Mouse (Mus musculus): Measurements from ENCODE around the gene Madcam1. TPM values are rescaled to one million over a fixed set of nuclear protein-coding genes. Genes with fewer than 3 reads are reported as not detected.

Madcam1 gene
- polyA plus RNA-seq, 1 experiment from 2014 or later, result 1.3 TPM

- H3K4me3 ChIP-seq, result peak overlapping the region; percentile 90
- 36% methylated on average over 15 of the region's 15 CpGs for WGBS
- DNase-seq (ENCODE audit: low spot score), result no peak
Observed at GRCm38 (mm10) chr10:79670071-79670888, 5.9 kb downstream of the Madcam1 start.

DNA sequence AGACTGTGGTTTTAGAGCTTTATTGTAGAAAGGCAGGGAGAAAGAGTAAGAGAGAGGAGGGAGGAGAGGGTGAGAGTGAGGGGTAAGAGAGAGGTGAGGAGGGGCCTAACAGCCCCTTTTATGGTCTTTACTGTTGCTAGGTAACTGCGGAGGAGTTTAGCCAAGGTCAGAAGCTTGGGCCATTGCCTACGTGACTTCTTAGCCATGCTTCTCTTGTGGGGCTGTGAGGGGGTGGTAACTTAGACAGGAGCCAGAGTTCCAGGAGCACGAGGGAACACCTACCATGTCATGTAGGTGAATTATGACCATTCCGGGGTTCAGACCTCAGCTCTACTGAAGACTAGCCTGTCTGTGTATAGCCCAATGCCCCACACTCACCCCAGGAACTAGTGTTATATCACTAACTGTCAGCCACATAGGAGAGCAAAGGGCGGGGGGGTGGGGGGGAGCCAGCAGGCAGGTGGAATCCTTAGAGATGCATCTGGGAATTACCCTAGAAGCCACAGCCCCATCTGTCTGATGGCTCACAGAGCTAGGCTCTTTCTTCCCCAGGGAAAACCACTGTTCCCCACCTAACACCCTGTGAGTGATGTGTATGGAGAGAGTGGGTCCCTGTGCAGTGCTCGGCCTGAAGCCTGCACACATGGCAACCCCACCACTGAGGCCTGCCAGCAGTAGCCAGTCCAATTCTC, 7.2 kb downstream of the Madcam1 start:
- Histone ChIP-seq H3K36me3 (peaks cover 16% of the 10 kb centered on the region; the same call in 1 of the 2 replicates), H3K27ac (no peak overlapping the region), H3K4me3 (no peak overlapping the region), H3K4me1 (peaks cover 32% of the 10 kb centered on the region), H3K27me3 (ENCODE audit: insufficient read depth, poor library complexity, severe bottlenecking) (no peaks in the 10 kb centered on the region), H3K9me3 (no peaks in the 10 kb centered on the region)
- DNase-seq (ENCODE audit: low spot score), result no peak
- 83% methylated on average over 6 of the region's 6 CpGs for WGBS

More at GRCm38 (mm10) chr10:79670071-79670888, 5.9 kb downstream of the Madcam1 start:
- Histone ChIP-seq H3K4me1 (peaks cover 21% of the 10 kb centered on the region), H3K27me3 (ENCODE audit: insufficient read depth, poor library complexity, severe bottlenecking) (peaks cover 4% of the 10 kb centered on the region), H3K36me3 (peaks cover 14% of the 10 kb centered on the region; the same call in 1 of the 2 replicates), H3K9me3 (no peaks in the 10 kb centered on the region), H3K27ac (peak overlapping the region; percentile 94)

- H3K4me1 ChIP-seq, result peaks cover 32% of the 10 kb centered on the region
- H3K27ac ChIP-seq, result no peak overlapping the region
- H3K4me3 ChIP-seq, result no peak overlapping the region
- WGBS, result 62% methylated on average over 3 of the region's 3 CpGs
- no peaks in the 10 kb centered on the region for H3K9me3 ChIP-seq
- no peaks in the 10 kb centered on the region for H3K27me3 ChIP-seq (ENCODE audit: insufficient read depth, poor library complexity, severe bottlenecking)
- no peak for DNase-seq (ENCODE audit: low spot score)
- H3K36me3 ChIP-seq, result peaks cover 16% of the 10 kb centered on the region; the same call in 1 of the 2 replicates
Observed at GRCm38 (mm10) chr10:79672088-79672455, 7.7 kb downstream of the Madcam1 start.

- H3K36me3 ChIP-seq, result peaks cover 16% of the 10 kb centered on the region; the same call in 1 of the 2 replicates
- no peaks in the 10 kb centered on the region for H3K9me3 ChIP-seq
- H3K4me3 ChIP-seq, result no peak overlapping the region
- DNase-seq (ENCODE audit: low spot score), result no peak
- 83% methylated on average over 3 of the region's 3 CpGs for WGBS
- no peak overlapping the region for H3K27ac ChIP-seq
- peaks cover 32% of the 10 kb centered on the region for H3K4me1 ChIP-seq
- no peaks in the 10 kb centered on the region for H3K27me3 ChIP-seq (ENCODE audit: insufficient read depth, poor library complexity, severe bottlenecking)
Observed at GRCm38 (mm10) chr10:79673054-79673453, 8.7 kb downstream of the Madcam1 start.

- WGBS, result 37% methylated on average over 44 of the region's 44 CpGs
- peak overlapping the region; percentile 40 for H3K4me3 ChIP-seq
- H3K27ac ChIP-seq, result peak overlapping the region; percentile 64; the same call in 1 of the 2 replicates
- H3K27me3 ChIP-seq (ENCODE audit: insufficient read depth, poor library complexity, severe bottlenecking), result no peaks in the 10 kb centered on the region; the same call in 1 of the 2 replicates
- no peak for DNase-seq (ENCODE audit: low spot score)
- H3K36me3 ChIP-seq, result peaks cover 16% of the 10 kb centered on the region; the same call in 1 of the 2 replicates
- peaks cover 28% of the 10 kb centered on the region for H3K4me1 ChIP-seq
- H3K9me3 ChIP-seq, result no peaks in the 10 kb centered on the region
Observed at GRCm38 (mm10) chr10:79675346-79676035, 11.1 kb downstream of the Madcam1 start.

DNA sequence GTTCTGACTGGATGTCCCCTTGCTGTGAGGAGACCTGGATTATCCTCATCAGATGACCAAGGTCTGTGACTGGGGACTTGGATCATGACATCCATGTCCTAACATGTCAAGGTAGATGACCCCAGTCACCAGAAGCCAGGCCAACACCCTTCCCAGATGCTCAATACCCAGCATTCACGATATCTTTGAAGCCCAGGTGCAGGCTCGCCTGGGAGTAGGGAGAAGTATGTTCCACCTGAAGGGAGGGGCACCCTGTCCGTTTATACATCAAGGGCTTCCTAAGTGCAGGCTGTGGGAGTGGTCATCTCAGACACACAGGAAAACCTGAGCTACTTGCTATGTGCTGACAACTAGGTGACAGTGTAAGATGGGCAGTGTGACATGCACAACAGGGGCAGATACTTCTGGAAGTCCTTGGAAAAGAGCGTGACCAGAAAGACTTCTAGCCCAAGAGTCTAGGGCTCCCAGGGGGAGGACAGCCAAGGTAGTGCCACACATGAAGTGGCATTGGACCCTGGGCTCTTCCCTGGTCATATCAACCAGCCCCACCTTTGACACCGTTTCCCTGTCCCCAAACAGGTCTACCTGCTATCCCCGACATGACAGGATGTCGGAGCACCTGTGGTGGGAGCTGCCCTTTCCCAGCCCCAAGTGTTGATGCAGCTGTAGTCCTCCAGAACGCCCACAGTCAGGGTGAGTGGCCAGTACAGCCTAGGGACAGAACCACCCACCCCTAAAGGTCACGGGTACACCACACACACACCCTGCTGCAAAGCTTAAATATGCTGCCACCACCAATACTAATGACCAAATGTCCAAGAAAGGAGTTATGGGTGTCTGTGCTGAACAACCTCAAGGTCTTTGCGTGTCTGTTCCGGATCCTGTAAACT, 16.5 kb downstream of the Madcam1 start:
- Histone ChIP-seq H3K4me3 (peak overlapping the region; percentile 85), H3K9me3 (no peaks in the 10 kb centered on the region), H3K36me3 (peaks cover 23% of the 10 kb centered on the region), H3K27me3 (ENCODE audit: insufficient read depth, poor library complexity, severe bottlenecking) (no peaks in the 10 kb centered on the region; the same call in 1 of the 2 replicates), H3K27ac (peak overlapping the region; percentile 90), H3K4me1 (peaks cover 41% of the 10 kb centered on the region)
- peak; percentile 74 for DNase-seq (ENCODE audit: low spot score)
- 33% methylated on average over 11 of the region's 11 CpGs for WGBS

DNA sequence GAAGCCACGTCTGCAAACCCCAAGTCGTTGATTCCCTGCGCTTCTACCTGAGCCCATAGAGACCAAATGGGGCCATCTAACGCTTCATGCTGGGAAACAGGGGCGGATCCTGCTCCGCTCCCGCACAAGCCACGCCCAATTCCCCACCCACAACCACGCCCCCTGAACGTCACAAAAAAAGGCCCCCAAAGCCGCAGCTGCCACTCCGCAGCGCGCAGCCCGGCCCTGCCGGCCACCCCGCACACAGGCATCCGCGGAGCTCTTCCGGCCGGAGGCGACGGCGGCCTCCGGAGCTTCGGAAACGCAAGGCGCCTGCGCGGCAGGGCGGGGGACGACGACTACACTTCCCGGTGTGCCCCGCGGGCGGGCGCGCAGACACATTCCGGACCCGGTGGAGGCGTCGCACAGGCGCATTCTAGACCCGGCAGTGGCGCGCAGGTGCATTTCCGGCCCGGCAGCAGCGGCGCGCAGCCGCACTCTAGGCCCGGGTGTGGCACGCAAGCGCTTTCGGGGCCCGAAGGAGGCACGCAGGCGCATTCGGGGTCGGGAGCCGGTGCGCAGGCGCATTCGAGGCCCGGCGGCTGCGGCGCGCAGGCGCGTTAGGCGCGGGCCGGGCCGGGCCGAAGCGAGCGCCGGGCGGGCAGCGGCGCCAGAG, 17.4 kb downstream of the Madcam1 start, which contains the start of gene Cdc34:
Gene Cdc34, plus strand, starts transcription at position 605 of the 655 bp plus-strand sequence.
- WGBS, result under 1% methylated on average over 84 of the region's 84 CpGs
- Histone ChIP-seq H3K4me3 (peak within 1 kb of the TSS; percentile 85), H3K4me1 (peaks cover 44% of the 10 kb centered on the region)

DNA sequence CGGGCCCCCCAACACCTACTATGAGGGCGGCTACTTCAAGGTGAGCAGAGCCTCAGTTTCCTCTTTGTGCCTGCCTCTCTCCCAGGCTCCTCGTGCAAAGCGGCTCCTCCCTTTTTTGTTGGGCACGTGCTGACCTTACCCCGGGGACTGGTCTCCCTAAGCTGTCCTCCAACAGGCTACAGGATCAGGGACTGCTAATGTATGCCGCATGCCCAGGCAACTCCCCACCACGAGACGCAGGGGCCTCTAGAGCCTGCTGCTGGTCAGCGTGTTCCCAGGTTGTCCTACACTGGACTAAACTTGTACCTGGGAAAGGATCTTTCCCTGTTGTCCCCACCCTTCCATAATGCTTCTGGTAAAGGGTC, 18.2 kb downstream of the Madcam1 start:
- peak; percentile 84 for DNase-seq (ENCODE audit: low spot score)
- H3K4me1 ChIP-seq, result peaks cover 49% of the 10 kb centered on the region
- no peaks in the 10 kb centered on the region for H3K9me3 ChIP-seq
- H3K36me3 ChIP-seq, result peaks cover 38% of the 10 kb centered on the region
- H3K27me3 ChIP-seq (ENCODE audit: insufficient read depth, poor library complexity, severe bottlenecking), result no peaks in the 10 kb centered on the region; the same call in 1 of the 2 replicates
- peak overlapping the region; percentile 90 for H3K27ac ChIP-seq
- under 1% methylated on average over 10 of the region's 10 CpGs for WGBS
- peak overlapping the region; percentile 85 for H3K4me3 ChIP-seq

More for the DNA sequence above, 17.4 kb downstream of the Madcam1 start, which contains the start of gene Cdc34:
- H3K9me3 ChIP-seq, result no peaks in the 10 kb centered on the region
- H3K36me3 ChIP-seq, result peaks cover 30% of the 10 kb centered on the region
- peak within 1 kb of the TSS; percentile 90 for H3K27ac ChIP-seq
- no peaks in the 10 kb centered on the region; the same call in 1 of the 2 replicates for H3K27me3 ChIP-seq (ENCODE audit: insufficient read depth, poor library complexity, severe bottlenecking)
- DNase-seq (ENCODE audit: low spot score), result peak; percentile 99

- Histone ChIP-seq H3K4me1 (peaks cover 49% of the 10 kb centered on the region), H3K4me3 (peak overlapping the region; percentile 85), H3K9me3 (no peaks in the 10 kb centered on the region), H3K27ac (peak overlapping the region; percentile 90), H3K27me3 (ENCODE audit: insufficient read depth, poor library complexity, severe bottlenecking) (no peaks in the 10 kb centered on the region; the same call in 1 of the 2 replicates), H3K36me3 (peaks cover 43% of the 10 kb centered on the region)
- WGBS, result 10% methylated on average over 10 of the region's 10 CpGs
- DNase-seq (ENCODE audit: low spot score), result peak; percentile 89
Observed at GRCm38 (mm10) chr10:79682916-79683582, 18.7 kb downstream of the Madcam1 start.

DNA sequence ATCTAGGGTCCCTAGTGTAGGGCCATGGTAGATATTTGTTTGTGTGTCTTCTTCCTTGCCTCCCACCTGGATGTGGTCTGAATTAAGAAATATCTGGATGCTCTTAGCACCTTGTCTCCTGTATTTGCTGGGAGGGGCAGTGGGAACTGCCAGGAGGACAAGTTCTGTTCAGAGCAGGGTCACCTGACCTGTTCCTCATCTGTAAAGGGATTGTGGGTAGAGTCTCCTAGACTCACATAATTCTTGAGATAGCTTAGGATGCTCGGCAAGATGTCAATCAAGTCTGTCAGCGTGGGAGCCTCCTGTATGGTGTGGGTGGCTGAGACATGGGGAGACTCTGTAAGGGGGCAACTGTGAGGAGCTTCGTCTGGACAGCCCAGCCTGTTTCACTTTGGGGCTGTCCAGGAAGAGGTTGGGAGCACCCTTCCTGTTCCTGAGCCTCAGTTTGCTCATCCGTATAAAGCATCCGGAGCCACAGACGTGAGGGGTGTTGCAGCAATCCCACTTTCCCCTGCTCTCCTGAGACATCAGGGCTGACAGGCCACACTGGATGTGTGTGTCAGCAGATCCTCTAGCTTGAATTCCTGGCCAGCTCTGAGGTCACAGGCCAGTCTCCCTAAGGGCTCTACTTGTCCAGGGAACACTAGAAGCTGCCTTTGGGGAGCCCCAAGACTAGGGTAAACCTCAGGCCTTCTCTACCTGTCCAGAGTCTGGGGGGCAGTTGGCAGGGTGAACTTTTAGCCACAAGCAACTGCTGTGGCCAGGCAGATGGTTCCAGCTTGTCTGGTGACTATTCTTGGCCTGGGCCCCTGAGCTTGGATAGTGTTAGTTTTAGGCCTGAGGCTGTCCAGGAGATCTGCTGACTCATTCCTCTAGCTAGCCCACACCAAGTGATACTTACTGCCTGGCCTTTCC, 19.6 kb downstream of the Madcam1 start:
- 80% methylated on average over 6 of the region's 6 CpGs for WGBS
- Histone ChIP-seq H3K9me3 (no peaks in the 10 kb centered on the region), H3K36me3 (peaks cover 52% of the 10 kb centered on the region), H3K27me3 (ENCODE audit: insufficient read depth, poor library complexity, severe bottlenecking) (no peaks in the 10 kb centered on the region; the same call in 1 of the 2 replicates), H3K4me1 (peaks cover 49% of the 10 kb centered on the region), H3K27ac (peak overlapping the region; percentile 90), H3K4me3 (peak overlapping the region; percentile 85)
- DNase-seq (ENCODE audit: low spot score), result peak; percentile 79

All from heart, embryonic 10.5 days (tissue).